Mouse (Mus musculus): ENCODE measurements around the gene Nfe2. TPM values are rescaled to one million over a fixed set of nuclear protein-coding genes. Genes with fewer than 3 reads are reported as not detected.

The Nfe2 gene
- polyA plus RNA-seq (2017; shearing (Covaris generic)): 0.85 TPM

DNA sequence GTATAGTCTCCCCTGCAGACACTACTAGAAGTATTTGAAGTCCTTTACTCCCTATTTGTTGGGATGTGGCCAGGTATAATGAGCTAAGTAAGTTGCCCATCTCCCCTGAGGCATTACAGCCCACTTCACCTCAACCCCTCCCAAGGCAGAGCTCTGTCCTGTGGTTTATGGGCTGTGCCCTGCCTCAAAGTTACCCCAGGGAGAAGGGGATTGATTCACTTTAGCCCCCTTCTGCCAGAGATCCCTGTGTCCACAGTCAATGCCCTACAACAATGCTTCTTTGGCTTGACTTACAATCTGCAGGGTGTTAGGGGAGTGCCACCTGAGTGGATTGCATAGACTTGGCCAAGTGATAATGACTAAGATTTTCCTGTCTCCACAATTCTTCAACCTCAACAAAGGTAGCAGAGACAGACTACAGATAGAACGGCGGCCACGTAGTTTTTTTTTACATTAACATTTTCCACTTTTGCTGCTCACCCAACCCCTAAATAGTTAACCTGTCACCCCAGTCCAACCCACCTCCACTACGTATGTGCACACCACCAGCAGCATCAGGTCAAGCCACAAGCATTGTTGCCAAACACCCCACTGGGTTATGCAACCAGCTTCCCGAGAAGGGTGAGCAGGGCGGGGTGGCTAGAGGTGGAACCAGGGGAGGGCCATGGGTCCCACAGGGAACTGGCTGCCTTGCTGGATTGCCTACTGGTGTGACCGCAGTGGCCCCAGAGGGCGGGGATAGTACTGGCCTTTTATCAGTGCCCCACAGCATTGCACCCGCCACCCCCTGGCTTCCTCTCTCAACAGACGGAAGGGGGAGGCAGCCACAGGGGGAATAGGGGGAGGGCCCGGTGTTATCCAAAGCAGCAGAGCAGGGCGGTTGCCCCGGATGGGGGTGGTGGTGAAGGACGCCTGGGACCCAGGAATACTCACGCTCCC, at the start of gene Nfe2:
Gene Nfe2 (minus strand): TSS at position 614 of the 939 bp plus-strand sequence.

DNA sequence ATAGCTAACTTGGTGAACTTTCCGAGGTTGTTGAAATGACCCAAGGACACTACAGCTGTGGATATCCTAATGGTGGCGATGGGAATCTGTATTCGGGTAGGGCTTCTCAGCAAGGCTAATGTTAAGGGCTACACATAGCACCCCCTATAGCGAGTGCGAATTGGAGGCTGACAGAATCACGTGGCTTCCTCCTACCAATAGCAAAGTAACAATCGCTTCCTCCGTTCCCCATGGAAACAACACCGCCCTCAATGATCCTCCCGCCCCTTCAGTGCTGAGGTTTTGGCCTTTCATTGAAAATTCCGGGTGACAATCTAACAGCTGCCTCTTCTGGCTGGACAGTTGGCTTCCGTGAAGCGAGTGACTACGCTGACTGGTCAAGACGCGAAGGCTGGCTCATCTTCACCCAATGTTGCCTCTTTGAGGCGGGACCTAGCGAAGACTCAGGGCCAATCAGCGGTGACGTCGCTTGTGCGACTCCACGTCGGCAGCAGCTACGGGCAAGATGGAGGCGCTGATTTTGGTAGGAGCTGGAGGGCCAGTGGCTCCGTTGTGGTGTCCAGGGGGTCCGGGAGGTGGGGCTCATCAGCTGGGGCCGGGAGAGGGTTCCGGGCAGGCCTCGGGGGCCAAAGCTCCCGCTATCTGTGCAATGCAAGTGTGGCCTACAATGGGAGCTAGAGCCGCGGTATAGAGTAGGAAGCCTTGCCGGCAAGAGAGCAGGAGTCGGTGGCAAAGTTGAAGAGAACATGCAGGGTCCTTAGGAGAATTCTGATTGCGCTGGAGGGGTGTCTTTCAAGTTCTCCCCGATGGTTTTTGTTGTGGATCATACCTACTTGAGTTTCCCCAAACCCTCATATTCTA, 14.4 kb upstream of the Nfe2 start, which contains the start of gene Copz1:
Gene Copz1 (plus strand): TSS at position 296 of the 861 bp plus-strand sequence.

DNA sequence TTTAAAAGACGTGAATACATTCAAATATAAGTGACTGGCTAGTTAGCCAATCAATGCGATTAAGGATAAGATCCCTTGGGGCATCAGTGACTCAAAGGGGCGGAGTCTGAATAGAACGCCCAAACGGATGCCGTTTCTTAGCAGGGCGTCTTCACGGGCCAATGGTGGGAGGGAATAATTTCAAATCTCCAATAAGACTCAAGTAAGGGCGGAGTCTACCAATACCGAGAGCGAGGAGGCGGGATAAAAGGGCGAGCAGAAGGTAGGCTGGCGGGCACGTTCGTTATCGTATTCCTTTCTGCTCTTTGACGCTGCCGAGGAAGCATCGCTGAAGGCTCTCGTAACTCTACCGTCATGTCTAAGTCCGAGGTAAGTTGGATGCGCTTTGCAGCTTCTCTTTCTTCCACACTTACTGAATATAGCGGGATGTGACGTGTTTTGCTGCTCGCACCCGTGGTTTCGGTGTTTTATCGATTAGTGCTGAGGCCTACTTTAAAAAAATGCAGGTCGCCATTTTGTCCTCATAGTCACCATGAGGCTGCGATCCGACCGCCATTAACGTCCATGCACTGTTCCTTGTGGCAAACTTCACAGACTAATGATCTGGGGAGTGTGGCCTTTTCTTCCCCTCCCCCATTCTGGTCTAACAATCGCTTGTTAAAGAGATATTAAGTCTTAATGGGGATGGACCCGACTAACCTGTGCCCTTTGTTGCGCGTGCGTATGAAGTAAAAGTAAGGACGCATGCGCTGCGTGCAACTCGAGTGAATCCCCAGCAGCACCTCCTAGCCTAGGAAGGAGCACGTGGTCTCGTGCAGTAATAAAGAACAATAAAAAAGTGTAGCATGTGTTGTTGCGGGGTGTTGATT, 17.8 kb downstream of the Nfe2 start, which contains the start of gene Hnrnpa1:
Gene Hnrnpa1 (plus strand): TSS at position 273 of the 869 bp plus-strand sequence.

DNA sequence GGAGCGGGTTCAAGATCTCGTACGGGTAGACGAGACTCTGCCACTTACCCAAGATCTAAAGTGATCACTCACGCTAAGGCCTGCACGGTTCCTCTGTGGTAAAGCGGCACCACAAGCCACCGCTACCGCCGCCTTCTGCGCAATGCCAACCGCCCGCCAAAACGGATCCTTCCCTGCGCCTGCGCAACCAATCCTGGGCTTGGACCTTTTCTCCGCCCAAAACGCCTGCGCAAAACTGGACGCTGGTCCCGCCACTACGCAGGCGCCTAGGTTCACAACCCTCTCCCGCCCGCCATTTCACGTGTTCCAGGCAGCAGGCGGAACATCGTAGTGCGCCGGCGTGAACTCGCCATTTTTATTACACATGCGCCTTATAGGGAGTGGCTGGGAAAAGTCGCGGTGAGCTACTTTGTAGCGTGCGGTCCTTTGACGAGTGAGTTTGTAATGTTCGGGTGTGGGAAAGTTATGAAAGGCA, 18.5 kb downstream of the Nfe2 start, which contains the start of gene Cbx5:
Gene Cbx5 (minus strand): TSS at position 132 of the 475 bp plus-strand sequence.

Other genes with a start within 250 kb of the Nfe2 start
- gene Hoxc4, start 239.5 kb downstream of the Nfe2 start, polyA plus RNA-seq (2017; shearing (Covaris generic)): not detected
- 14.9 TPM for gene Smug1, start 91.3 kb downstream of the Nfe2 start, polyA plus RNA-seq (2017; shearing (Covaris generic))
- 21.2 TPM for gene Cbx5, start 18.6 kb downstream of the Nfe2 start, polyA plus RNA-seq (2017; shearing (Covaris generic))
- gene Hnrnpa1, start 18.0 kb downstream of the Nfe2 start, polyA plus RNA-seq (2017; shearing (Covaris generic)): 148 TPM
- gene Copz1, start 14.3 kb upstream of the Nfe2 start, polyA plus RNA-seq (2017; shearing (Covaris generic)): 190 TPM
- gene Gpr84, start 52.2 kb upstream of the Nfe2 start, polyA plus RNA-seq (2017; shearing (Covaris generic)): not detected
- 0.26 TPM for gene Zfp385a, start 81.7 kb upstream of the Nfe2 start, polyA plus RNA-seq (2017; shearing (Covaris generic))
- 6.7 TPM for gene Itga5, start 108.4 kb upstream of the Nfe2 start, polyA plus RNA-seq (2017; shearing (Covaris generic))
- gene Gtsf1, start 172.1 kb upstream of the Nfe2 start, polyA plus RNA-seq (2017; shearing (Covaris generic)): not detected
- gene Gtsf2, start 190.1 kb upstream of the Nfe2 start, polyA plus RNA-seq (2017; shearing (Covaris generic)): not detected
- 183 TPM for gene Nckap1l, start 195.4 kb upstream of the Nfe2 start, polyA plus RNA-seq (2017; shearing (Covaris generic))
- 3.0 TPM for gene Pde1b, start 244.6 kb upstream of the Nfe2 start, polyA plus RNA-seq (2017; shearing (Covaris generic))

Data from inflammation-experienced regulatory T-cells, adult 16 weeks (primary cell).